Mouse (Mus musculus) B cell, adult 2 months (primary cell): ENCODE results near the gene Mical2.

Source experiments
- DNase-seq, 2 experiments: peaks; one replicate each; pipeline ENCODE4 v3.0.0; 2022

Gene Mical2

DNA sequence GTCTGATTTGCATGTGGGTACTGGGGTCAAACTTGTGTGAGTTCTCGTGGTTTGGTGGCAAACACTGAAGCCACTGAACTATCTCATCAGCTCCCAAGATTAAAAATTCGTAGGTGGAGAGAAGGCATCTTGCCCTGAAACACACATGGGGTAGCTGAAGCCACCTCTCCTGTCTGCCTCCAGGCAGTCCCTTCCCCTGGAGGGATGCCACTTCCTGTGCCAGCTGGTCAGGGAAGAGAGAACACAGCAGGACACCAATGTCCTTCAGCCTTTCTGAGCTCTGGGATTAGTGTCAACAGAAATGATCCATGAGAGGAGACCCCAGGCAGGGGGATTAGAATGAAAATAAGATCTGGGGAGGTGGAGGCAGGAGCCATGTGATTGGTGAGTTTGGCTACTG lies 18.4 kb downstream of the Mical2 start:
- no peak for DNase-seq

DNA sequence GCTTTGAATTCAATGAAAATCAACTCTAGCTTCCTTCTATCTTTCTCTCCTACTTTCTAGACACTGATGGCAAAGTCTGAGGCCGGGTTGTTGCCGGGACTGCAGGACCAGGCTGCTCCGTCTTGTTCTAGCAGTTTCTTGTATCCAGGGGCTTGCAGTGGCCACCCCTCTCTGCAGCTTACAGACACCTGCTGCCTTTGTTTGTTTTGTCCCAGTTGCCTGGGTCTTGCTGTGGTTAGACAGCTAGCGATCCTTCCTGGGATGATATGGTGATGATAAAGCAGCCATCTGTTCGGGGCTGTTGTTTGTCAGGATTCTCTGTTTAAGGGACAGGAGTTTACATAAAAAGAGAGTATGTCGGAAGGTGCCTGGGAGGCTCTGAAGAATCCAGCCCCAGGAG lies 19.0 kb downstream of the Mical2 start:
- no peak for DNase-seq

DNA sequence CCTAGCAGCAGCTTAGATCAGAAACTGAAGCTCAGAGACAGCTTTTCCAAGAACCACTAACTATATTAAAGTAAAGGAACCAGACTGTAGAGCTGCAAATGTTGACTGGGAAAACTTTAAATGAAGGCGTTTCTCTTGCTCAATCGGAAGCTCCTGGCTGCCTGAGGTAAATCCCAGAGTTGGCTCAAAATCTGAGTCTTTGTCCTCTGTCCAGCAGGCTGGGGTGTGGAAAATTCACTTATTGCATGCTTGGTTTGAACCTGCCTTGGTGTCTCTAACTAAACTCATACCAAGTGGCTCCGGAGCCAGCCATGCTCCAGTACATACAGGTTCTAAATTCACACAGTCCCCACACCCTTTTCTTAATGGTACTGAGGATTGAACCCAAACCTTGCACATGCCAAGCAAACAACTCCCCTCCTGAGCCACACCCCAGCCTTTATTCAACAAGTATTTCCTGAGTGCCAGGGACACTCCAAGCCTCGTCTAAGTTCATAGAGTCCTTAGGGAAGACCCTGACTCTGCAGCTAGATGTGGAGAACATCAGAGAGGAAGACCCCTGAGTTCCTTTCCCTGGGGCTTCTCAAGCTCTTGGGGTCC lies 20.3 kb downstream of the Mical2 start:
- DNase-seq: no peak

DNA sequence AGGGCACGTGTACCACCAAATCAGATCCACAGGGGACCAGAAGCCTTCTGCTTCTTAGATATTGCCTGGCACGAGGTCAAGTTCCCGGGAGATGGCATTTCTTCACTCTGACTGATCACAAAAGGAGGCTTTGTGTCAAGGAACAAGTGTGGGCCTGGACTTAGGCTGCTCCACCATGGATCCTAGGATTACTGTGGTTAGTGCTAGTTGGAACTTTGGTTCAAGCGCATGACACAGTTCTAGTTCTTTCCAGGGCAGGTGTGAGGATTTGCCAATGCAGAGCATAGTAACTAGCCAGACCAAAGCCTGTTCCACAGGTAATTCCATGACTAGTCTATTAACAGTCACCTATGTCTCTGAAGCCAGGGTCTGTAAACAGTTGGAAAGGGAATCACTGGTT lies 20.8 kb downstream of the Mical2 start:
- DNase-seq: no peak

DNA sequence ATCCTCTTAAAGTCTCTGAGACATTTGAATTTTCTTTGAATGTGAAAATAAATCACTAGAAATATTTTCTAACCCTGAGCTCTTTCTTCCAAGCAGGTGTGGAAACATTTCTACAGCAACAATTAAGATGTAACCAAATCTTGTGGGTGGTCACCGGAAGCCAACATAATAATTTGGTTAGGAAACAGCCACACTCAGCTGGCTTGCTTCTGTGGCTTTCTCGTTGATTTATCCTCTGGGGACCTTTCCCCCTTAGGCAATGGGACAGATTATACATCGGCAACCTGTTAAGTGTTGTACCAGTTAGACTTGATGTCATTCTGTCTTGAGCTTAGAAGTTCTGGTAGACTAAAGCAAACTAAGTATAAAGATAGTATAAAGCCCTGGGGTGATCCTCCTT lies 22.2 kb downstream of the Mical2 start:
- DNase-seq: no peak

DNA sequence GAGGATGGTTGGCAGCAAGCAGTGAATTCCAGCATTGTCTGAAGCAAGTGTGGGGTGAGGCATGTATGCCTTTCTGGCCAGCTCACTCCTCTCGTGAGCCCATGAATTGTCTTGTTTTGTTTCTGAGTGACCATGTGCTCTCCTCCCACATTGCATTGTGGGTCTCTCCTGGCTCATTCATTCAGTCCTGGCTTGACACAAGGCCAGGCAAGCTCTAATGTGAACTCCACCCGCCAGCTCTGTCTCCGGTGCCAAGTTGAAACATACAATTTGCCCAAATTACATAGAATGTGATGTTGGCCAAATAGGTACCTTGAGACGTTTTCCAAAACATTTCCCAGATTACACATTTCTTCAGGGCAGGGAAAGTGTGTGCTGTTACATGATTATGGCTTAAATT lies 23.8 kb downstream of the Mical2 start:
- no peak for DNase-seq

DNA sequence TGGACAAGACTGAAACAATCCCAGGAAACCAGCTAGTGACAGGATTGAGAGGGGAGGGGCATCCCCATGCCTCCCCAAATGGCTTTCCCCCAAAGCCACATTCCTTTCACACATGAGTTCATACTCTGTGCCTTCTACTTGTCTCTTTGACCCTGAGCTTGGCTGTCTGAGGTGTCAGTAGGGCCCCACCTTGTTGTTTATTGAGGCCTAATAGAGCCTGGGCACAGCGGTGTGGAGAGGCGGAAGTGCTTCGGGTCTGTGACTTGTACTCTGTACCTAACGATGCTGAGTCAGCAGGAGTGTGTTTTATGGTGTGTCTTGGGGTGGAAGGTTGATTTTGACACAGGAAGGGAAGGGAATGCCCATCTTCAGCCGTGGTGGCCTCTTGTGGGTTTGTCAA lies 26.4 kb downstream of the Mical2 start:
- no peak for DNase-seq

DNA sequence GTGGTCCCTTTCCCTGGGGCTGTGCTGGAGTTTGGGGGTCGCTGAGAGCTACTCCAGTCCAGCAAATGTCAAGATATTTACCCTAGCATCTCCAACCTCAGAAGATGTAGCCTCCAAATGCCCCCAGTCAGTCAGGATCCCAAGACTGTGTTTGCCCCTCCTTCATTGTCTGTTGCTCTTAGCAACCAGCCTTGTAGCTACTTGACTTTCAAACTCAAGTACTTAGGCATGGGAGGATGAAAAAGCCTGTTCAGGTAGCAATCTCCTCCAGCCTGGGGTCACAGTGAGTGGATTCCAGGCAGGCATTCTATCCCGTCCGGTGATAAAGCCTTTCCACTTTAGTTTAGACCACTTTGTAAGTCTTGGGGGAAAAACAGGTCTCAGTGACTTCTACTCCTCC lies 28.6 kb downstream of the Mical2 start:
- no peak for DNase-seq

DNA sequence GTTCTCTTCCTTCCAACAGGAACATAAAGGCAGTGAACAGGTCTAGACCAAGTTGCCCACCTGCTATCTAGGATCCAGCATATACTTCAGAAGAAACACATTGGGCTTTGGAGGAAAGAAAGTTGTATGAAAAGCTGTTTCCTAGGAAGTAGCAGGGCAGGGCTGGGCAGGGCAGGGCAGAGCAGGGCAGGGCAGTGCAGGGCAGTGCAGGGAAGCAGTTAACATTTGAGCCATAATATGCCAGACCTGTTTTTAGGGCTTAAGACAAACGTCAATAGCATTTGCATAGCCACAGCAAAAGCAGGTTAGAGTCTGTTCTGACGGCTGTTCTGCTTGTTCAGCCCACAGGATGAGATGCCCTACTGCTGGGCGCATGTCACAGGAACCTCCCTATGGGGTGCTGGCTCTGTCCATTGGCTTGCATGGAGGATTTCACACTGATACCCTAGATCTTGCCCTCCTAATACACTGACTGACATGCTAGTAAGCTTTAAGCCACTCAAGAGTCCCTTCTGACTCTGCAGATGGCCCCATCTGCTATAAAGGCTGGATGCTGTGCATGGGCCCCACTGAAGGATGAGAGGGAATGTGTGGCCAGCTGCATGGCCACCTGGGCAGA lies 29.7 kb downstream of the Mical2 start:
- no peak for DNase-seq

DNA sequence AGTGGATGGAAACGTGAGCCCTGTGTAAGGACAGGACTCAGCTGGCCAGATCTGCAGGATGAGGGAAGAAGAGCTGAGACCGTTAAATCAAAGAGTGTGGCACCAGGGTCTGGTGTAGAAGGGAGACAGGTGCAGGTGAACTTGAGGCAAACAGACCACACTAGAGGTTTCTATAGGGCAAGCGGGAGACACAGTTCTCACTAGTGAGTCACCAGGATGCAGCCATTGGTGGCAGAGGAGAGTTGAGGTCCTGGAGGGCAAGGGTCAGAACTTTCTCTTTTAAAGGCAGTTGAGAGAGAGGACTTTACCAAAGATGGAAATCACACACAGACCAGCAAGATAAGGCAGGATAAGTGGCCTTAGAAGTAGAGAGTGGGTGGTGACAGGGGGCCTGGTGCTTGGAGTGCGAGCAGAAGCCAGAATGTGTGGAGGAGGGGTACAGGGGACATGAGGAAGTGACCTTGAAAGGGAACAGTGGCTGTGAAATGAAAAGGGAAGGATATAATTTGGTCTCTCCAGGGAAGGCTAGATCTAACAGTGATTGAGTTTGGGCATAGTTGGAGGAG lies 32.8 kb downstream of the Mical2 start:
- DNase-seq: no peak

DNA sequence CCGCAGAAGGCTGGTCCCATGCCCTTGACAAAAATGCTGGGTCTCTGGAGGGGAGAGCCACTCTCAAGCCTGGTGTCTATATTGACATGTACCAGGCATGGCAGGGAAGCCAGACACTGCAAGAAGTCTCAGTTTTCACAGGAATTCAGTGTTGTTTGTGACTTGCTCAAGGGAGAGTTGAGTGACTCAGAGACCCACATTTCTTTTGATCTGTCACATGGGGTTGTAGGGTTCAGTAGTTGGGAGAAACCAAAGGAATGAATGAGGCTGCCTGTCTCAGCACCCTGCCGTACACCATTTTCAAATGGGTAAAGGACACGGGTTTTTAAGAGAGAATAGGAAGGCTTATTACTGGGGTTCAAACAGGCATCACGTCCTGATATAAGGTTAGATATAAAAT lies 33.6 kb downstream of the Mical2 start:
- DNase-seq: no peak

DNA sequence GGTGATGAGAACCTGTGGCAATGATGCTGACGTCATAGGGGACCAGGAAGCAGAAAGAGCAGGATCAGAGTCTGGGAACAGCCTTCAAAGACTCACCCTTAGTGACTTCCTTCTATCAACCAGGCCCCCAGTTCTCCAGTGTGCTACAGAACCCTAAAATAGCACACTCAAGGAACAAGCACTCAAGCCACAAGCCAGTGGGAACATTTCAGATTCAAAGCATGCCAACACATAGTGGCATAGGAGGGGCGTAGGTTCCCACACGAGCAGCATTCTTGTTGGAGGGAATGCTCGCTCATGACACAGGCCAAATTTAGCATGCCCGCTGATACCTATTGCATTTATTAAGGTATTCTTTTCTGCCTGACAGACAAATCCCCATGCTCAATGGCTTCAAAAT lies 35.5 kb downstream of the Mical2 start:
- DNase-seq: no peak

DNA sequence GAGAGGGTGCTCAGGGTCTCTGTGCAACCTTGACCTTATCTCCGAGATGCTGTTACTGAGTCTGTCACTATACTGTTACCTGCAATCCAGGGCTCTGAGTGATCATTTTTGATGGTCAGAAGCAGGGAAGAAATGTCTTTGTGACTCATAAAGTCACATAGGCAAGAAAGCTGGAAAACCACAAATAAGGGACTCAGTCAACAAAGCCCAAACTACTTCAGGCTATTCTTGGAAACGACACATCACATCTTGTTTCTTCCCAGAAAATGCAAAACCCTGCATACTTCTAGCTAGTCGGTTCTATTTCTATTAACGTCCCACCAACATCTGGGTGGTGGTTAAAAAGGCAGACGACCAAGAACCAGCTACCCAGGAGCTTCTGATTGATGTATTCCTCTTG lies 41.6 kb downstream of the Mical2 start:
- DNase-seq: no peak

DNA sequence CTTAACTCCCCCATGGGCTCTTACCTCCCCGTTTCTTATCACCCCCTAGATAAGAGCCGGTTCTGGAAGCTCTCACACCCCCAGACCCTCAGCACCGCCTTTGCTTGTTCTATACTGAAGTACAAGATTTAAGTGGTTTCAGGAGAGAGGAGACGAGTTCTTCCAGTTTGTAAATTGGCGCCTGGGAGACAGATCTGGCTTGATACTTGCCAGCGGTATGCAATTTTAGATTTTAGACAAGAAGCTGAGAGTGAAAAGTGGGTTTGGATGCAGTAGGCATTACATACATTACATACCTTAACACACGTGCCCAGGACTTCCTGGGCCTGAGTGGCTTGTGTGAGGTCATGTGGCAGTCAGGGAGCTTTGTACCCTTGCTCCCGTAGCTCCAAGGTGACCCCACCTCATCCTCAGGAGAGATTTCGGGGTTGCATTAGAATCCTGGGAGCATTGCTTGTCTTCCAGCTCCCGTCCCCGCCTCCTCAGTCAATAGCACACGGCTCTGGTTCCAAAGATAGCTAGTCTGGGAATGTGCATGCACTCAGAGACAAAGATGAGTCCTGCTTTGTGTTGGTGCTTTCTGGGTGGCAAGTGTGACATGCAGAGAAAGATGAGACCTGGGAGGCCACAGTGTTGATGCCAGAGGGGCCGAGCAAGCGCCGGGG lies 43.2 kb downstream of the Mical2 start:
- DNase-seq: no peak

DNA sequence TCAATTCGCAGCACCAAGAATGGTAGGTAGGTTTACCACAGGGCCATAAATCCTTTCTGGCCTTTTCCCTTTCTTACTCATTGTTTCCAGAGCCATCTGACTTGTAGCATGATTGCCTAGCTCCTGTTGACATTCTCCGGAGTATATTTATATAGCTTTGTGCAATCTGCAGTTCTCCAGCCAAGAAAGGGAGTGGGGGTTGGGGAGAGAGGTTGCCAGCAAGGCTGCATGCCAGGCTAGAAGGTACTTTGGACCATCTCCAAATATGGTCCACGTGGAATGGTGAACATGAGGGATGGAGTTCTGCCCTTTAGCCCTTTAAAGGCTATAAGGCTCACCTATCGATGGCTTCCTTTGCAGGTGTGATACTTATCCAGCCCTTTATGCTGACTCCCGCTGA lies 45.2 kb downstream of the Mical2 start:
- no peak for DNase-seq

DNA sequence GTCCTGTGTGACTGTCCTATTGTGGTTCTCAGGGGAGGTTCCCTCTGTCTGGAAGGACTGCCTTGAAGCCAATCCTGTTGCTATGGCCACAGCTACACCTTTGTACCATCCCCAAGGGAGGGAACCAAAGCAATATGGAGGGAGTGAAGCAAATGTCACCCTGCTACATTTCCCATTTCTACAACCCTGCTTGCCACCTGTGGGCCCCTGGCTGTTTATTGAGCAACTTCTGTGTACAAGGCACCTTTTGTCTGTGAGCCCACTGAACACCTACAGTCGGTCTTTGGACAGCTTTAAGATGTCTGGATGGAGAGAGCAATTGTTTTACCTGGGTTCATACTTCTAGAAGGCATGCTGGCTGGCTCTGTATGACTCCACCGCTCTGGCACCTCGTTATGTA lies 46.0 kb downstream of the Mical2 start:
- DNase-seq: no peak

DNA sequence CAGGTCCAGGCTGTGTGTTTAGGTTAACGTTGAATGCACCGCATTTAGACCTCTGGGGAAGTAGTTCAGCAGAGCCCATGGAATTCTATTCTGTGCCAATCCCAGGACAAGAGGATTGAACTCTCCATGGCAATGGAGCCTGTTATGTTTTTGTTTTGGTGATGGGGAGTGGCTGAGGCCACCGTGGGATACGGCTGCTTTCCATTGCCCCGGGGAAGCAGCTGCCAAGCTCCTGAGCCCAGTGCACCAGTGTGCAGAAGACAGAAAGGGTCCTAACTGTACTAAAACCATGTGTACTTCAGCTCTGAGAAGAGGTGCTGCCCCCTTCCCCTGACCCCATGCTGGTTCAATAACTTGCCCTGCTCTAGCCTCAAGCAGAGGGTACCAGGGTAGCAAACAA lies 47.0 kb downstream of the Mical2 start:
- no peak for DNase-seq

DNA sequence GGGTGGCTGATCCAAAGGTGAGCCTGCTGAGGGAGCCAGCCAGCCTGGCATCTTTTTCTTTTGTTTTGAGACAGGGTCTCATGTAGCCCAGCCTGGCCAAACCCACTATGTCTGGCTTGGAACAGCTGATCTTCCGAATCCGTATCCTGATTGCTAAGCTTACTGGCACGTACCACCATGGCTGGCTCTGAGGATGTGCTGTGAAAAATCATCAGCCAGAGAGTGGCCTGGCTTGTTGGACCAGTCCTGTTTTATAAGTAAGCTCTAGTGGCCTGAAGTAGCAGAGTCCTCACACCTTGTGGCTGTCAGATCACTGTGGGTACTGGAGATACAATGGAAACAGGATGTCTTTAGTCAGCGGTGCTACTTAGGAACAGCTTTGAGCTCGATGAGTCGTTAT lies 47.8 kb downstream of the Mical2 start:
- DNase-seq: no peak

DNA sequence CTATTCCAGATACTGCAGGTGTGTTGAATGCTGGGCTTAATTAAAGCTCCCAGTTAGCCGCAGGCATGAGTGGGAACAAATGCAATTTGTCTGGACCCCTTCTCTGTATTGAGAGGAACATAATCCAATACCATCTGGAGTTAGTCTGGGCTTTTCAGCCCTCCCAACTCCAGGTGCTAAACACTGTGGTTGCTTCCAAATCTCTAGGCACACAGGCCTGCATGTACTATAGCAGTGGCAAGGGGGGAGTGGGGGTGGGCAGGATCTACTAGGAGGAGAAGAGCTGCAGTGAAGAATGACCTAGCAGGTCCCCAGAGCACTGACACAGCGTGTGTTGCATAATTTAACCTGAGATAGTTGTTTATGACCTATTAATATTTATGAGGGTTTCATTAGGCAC lies 49.0 kb downstream of the Mical2 start:
- DNase-seq: no peak

DNA sequence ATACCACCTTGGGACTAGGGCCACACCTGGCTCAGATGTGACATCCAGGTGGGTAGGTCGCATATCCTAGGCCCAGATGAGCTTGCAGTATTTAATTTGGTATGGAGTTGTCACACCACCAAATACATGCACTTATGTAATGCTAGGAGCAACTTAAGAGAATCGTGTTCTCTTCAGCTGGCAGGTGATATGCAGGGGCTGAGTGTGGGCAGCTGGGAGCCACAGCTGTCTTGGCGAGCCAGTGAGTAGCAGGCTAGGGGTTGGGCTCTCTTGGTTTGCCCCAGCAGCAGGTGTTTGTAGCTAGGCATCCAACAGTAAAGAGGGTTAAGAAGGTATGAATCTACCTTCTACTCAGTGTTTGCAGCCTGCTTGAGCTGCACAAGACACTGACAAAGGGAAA lies 49.4 kb downstream of the Mical2 start:
- no peak for DNase-seq

DNA sequence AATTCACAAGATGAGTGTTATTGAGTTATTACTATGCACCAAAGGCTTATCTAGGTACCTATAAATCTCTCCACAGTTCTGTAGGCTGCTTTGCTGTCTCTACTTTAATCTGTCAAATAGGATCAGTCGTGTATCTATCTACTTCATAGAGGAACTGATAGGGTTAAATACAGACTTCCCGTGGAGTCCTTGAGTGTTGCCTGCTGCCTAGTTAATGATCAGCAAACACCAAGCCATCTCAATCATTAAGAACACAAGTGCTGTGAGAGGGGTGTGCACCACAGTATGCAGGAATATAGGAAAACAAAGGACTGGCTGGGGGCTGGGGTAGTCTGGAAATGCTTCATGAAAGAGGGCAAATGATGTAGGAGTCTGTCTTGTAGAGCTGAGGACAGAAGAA lies 50.2 kb downstream of the Mical2 start:
- no peak for DNase-seq

DNA sequence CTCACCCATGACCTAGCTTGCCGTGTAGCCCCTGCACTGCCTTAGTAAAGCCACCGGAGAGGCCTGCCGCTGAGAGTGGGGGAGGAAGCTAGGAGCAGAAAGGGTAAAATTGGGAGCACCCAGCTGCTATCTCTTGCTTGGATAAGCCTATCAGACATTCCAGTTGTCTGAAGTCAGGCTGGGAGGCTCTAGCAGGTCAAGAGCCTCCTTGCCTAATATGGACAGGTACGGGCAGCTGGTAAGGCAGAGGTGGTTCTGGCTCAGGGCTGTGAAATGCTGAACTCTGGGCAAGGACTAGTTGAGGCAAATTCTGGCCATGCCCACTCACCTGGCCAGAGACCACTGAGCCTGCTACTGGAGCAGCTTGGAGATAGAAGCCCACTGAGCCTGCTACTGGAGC lies 51.2 kb downstream of the Mical2 start:
- DNase-seq: no peak

DNA sequence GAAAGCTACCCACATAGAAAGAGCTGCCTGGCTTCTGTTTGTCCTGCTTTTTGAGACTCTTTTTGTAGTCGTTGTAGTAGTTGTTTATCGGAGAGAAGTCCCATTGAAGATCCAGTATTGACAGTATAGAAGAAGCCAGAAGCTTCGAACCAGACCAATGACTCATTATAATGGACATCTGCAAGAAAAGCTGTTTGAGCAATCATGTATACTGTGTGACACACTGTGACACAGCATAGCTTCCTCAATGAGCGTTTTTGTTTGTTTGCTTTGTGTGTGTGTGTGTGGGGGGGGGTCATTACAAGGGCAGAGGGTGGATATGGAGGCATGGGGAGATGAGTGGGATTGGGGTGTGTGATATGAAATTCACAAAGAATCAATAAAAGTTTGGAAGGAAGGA lies 53.0 kb downstream of the Mical2 start:
- DNase-seq: no peak

DNA sequence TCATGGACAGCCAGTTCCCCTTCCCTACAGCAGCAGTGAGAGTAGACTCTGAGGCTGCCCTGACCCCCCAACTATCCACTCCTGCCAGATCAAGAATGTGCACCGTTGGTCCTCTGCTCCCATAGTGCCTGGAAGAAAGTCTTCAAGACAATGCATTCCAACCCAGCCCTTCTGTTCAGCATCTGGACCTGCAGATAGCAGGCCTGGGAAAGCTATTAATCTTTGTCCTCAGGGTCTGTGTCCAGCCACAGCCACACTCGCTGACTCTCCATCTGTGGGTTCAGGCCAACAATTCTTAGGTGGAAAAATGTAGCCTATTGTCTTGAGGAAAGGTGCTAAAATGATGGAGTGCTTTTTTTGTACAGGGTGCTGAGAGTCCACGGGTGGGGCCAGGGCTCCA lies 54.8 kb downstream of the Mical2 start:
- no peak for DNase-seq
